Mouse (Mus musculus) bone marrow, adult 2 months (tissue): ENCODE measurements around the gene Coro6.

ENCODE experiments used
- CTCF ChIP-seq: fragments of 200-500 bp; IDR thresholded peaks from 2 replicates; pipeline ENCODE4 v1.5.1; 2011; ENCODE audit warnings: low read length, control low read depth; ENCODE audit not compliant: control insufficient read depth, insufficient read depth
- POLR2A ChIP-seq: fragments of 200-500 bp; IDR thresholded peaks from 2 replicates; pipeline ENCODE4 v1.6.1; 2011; ENCODE audit warnings: low read depth, mild to moderate bottlenecking, control low read depth, low read length, borderline replicate concordance; ENCODE audit not compliant: control insufficient read depth

GRCm38 (mm10) chr11:77490451-77490850 lies 28.2 kb downstream of the Coro6 start:
- TF ChIP-seq CTCF (no peak), POLR2A (no peak)
